Mouse (Mus musculus) cortical plate, adult 2 months (tissue): Measurements from ENCODE around the gene Slc6a2.

ENCODE experiments used
- CTCF ChIP-seq: fragments of 200-500 bp; IDR thresholded peaks from 2 replicates; pipeline ENCODE4 v1.5.1; 2011; ENCODE audit warnings: mild to moderate bottlenecking, control low read depth, low read length; ENCODE audit not compliant: insufficient read depth; ENCODE audit errors: extremely low read depth
- POLR2A ChIP-seq: fragments of 200-500 bp; IDR thresholded peaks from 2 replicates; pipeline ENCODE4 v1.6.1; 2011; ENCODE audit warnings: mild to moderate bottlenecking, low read length, control low read depth; ENCODE audit not compliant: insufficient read depth; ENCODE audit errors: extremely low read depth

DNA sequence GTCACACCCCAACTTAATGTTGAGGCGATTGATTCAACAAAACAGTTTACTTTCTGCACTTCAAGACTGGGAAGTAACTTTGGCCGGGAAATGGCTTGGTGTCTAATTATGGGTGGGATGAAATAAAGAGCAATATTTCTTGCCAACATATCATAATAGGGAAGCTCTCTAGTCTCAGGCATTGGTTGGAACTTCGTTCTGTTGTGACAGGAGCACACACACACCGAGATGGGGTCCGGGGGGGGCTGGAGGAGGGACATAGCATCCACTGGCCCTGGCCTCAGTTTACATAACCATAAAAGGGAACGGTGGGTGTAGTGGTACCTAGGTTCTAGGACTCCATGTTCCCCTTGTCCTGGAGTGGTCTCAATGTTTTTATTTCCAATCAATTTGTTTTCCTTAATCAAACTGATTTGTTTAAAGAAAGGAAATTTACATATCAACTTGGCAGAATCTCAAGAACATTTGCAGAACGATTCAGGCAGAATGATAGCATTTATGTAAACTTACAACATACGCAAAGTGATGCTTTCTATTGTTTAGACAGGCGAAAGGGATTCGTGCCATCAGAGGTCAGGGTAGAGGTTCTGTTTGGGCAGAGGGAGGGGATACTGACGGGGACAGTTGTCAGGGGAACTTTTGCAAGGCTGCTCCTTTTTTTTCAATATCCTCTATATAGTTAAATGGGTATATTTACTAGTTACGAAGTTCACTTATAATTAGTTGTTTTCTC is 9.1 kb upstream of the Slc6a2 start:
- no peak for TF ChIP-seq CTCF
- no peak for TF ChIP-seq POLR2A
